Mouse (Mus musculus) kidney, adult 2 months (tissue): Measurements from ENCODE around the gene Metap2. TPM values are rescaled to one million over a fixed set of nuclear protein-coding genes. Genes with fewer than 3 reads are reported as not detected.

ENCODE experiments used
- DNase-seq: peaks from one replicate; pipeline ENCODE4 v3.0.0; 2021
- H3K27ac ChIP-seq: fragments of 200-500 bp; 2 replicates; pipeline ENCODE4 v1.5.1; 2012; ENCODE audit warnings: low read depth, low read length, control low read depth, inconsistent platforms; ENCODE audit not compliant: insufficient read depth
- H3K27me3 ChIP-seq: fragments of 200-500 bp; replicated peaks from 2 replicates; pipeline ENCODE4 v1.6.1; 2012; ENCODE audit warnings: mild to moderate bottlenecking, moderate library complexity, low read length, inconsistent platforms; ENCODE audit not compliant: control insufficient read depth, insufficient read depth
- H3K36me3 ChIP-seq: fragments of 200-500 bp; 2 replicates; pipeline ENCODE4 v1.6.1; 2012; ENCODE audit warnings: mild to moderate bottlenecking, moderate library complexity, low read length, inconsistent platforms; ENCODE audit not compliant: control insufficient read depth, insufficient read depth
- H3K4me1 ChIP-seq: fragments of 200-500 bp; 2 replicates; pipeline ENCODE4 v1.6.1; 2011; ENCODE audit warnings: low read length; ENCODE audit not compliant: control insufficient read depth, insufficient read depth
- H3K4me3 ChIP-seq: fragments of 200-500 bp; 2 replicates; pipeline ENCODE4 v1.5.1; 2011; ENCODE audit warnings: mild to moderate bottlenecking, low read depth, low read length, control low read depth; ENCODE audit not compliant: insufficient read depth
- CTCF ChIP-seq: fragments of 200-500 bp; conservative IDR thresholded peaks from 2 replicates; pipeline ENCODE4 v1.5.1; 2011; ENCODE audit warnings: low read depth, mild to moderate bottlenecking, control low read depth, low read length, moderate library complexity, mixed read lengths; ENCODE audit not compliant: insufficient read depth, insufficient read length
- POLR2A ChIP-seq: fragments of 200-500 bp; IDR thresholded peaks from one replicate; pipeline ENCODE4 v1.6.1; 2011; ENCODE audit warnings: low read depth, low read length, control low read depth
- WGBS: fragments of 180-500 bp; shearing (Covaris S2); methylation state at CpG from one replicate; pipeline ENCODE4 v1.1.7; 2018; 5-methylcytosine and 5-hydroxymethylcytosine counted together
- polyA plus RNA-seq: library from polyadenylated mRNA; depleted of rRNA; stranded (reverse); fragments of >200 nt; gene quantifications from 2 replicates; pipeline ENCODE4 v1.2.3, GENCODE M21; 2012

Gene Metap2
- polyA plus RNA-seq, 1 experiment: 47.3 TPM

- H3K36me3 ChIP-seq: no peaks in the 10 kb centered on the region
- DNase-seq: peak; percentile 8
- TF ChIP-seq CTCF (no peak), POLR2A (no peak)
- no peaks in the 10 kb centered on the region for H3K27me3 ChIP-seq
- no peak overlapping the region for H3K4me3 ChIP-seq
- WGBS: 41% methylated on average over 9 of the region's 9 CpGs
- H3K27ac ChIP-seq: no peak overlapping the region
- H3K4me1 ChIP-seq: no peaks in the 10 kb centered on the region
Measured at GRCm38 (mm10) chr10:93933980-93934379, 37.1 kb upstream of the Metap2 start.

GRCm38 (mm10) chr10:93932861-93933260, 36.0 kb upstream of the Metap2 start:
- Histone ChIP-seq H3K4me1 (no peaks in the 10 kb centered on the region), H3K4me3 (no peak overlapping the region), H3K36me3 (no peaks in the 10 kb centered on the region), H3K27me3 (no peaks in the 10 kb centered on the region), H3K27ac (no peak overlapping the region)
- WGBS: 53% methylated on average over 5 of the region's 5 CpGs
- DNase-seq: no peak
- TF ChIP-seq CTCF: no peak
- no peak for TF ChIP-seq POLR2A

- TF ChIP-seq POLR2A (no peak), CTCF (no peak)
- no peak for DNase-seq
- H3K4me1 ChIP-seq: no peaks in the 10 kb centered on the region
- H3K27me3 ChIP-seq: no peaks in the 10 kb centered on the region
- 81% methylated on average over 5 of the region's 5 CpGs for WGBS
- no peak overlapping the region for H3K27ac ChIP-seq
- no peaks in the 10 kb centered on the region for H3K36me3 ChIP-seq
- H3K4me3 ChIP-seq: no peak overlapping the region
Measured at GRCm38 (mm10) chr10:93932020-93932419, 35.1 kb upstream of the Metap2 start.

- no peaks in the 10 kb centered on the region for H3K36me3 ChIP-seq
- no peak overlapping the region for H3K4me3 ChIP-seq
- H3K27ac ChIP-seq: no peak overlapping the region
- WGBS: 72% methylated on average over 9 of the region's 9 CpGs
- DNase-seq: no peak
- no peaks in the 10 kb centered on the region for H3K4me1 ChIP-seq
- no peak for TF ChIP-seq POLR2A
- TF ChIP-seq CTCF: no peak
- H3K27me3 ChIP-seq: no peaks in the 10 kb centered on the region
Measured at GRCm38 (mm10) chr10:93931431-93931830, 34.5 kb upstream of the Metap2 start.

- Histone ChIP-seq H3K27me3 (no peaks in the 10 kb centered on the region), H3K36me3 (no peaks in the 10 kb centered on the region), H3K4me1 (no peaks in the 10 kb centered on the region), H3K27ac (no peak overlapping the region), H3K4me3 (no peak overlapping the region)
- TF ChIP-seq CTCF (no peak), POLR2A (no peak)
- 53% methylated on average over 4 of the region's 4 CpGs for WGBS
- DNase-seq: no peak
Measured at GRCm38 (mm10) chr10:93930236-93930824, 33.4 kb upstream of the Metap2 start.

- DNase-seq: no peak
- 82% methylated on average over 5 of the region's 5 CpGs for WGBS
Measured at GRCm38 (mm10) chr10:93924666-93925065, 27.8 kb upstream of the Metap2 start.

GRCm38 (mm10) chr10:93921160-93921559, 24.3 kb upstream of the Metap2 start:
- Histone ChIP-seq H3K27ac (no peak overlapping the region), H3K4me3 (no peak overlapping the region), H3K4me1 (no peaks in the 10 kb centered on the region), H3K27me3 (no peaks in the 10 kb centered on the region), H3K36me3 (no peaks in the 10 kb centered on the region)
- 94% methylated on average over 4 of the region's 4 CpGs for WGBS
- no peak for TF ChIP-seq POLR2A
- TF ChIP-seq CTCF: no peak
- no peak for DNase-seq

More at GRCm38 (mm10) chr10:93924666-93925065, 27.8 kb upstream of the Metap2 start:
- H3K27me3 ChIP-seq: no peaks in the 10 kb centered on the region
- no peak overlapping the region for H3K4me3 ChIP-seq
- H3K36me3 ChIP-seq: no peaks in the 10 kb centered on the region
- TF ChIP-seq POLR2A (no peak), CTCF (no peak)
- no peak overlapping the region for H3K27ac ChIP-seq
- no peaks in the 10 kb centered on the region for H3K4me1 ChIP-seq
